Mouse (Mus musculus) spleen, postnatal 10 days (tissue): Measurements from ENCODE around the gene Hist1h2ai.

Experiments
- DNase-seq, 2 experiments: peaks; one replicate each; pipeline ENCODE4 v3.0.0; 2021 to 2022; ENCODE audit warnings: low spot score in 2 of 2

Gene Hist1h2ai

GRCm38 (mm10) chr13:21727948-21728572 lies 11.8 kb downstream of the Hist1h2ai start:
- no peak for DNase-seq

DNA sequence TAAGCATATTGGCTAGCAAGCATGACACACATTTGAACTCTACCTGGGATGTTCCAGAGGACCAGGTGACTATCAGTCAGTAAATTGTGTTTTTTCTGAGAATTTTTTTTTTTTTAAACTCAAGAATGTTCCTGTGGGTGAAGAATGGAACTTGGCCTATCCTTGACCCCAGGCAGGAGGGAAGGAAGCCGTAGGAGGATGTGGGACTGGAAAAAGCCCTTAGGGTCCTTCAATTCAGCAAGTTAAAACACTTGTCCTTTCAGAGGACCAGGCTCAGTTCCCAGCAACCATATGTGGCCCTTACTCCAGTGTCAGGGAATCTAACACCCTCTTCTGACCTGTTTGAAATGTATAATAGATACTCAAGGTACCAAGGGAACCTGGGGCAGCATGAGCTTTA lies 13.3 kb downstream of the Hist1h2ai start:
- DNase-seq = no peak

DNA sequence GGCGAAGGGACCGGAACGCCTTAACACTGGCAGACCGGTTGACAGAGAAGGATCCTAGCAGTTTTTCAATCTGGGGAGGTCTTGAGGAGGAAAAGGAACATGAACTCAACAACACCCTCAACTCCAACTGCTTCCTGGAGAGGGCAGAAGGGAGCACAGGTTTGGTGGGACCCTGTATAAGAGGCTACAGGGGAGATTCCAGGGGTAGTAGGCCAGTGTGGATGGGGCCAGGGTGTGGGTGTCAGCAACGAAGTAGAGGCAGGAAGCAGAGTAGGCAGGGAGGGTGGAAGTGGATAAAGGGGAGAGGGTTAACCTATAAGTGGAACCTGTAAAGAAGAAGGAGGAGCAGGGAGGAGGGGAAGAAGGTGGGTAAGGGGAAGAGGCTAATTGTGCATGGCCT lies 17.2 kb downstream of the Hist1h2ai start:
- DNase-seq = peak in 1 of 2 experiments; percentile 29

- DNase-seq = peak; percentile 77 to 83
Observed at GRCm38 (mm10) chr13:21734010-21734905, 18.0 kb downstream of the Hist1h2ai start.

- peak; percentile 76 to 89 for DNase-seq
Observed at GRCm38 (mm10) chr13:21734906-21735767, 18.9 kb downstream of the Hist1h2ai start, which contains the start of gene Hist1h4j. Hist1h4j (plus strand) TSS chr13:21735064.

DNA sequence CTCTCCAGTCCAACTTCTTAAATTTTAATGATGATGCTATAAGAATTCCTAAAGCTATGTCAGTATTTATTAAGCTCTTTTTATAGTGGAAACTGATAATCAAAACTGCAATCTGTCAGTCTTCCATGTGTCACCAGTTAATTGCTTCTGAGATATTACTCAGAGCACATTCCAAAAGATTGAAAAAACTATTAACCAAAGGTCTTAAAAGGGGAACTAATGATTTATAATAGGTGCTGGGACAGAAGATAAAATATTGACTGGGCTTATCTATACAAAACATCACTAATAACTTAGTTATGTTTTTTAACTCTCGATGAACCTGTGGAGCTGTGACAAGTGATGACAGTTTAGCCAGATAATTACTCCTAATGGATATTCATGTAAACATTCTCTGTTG lies 28.8 kb downstream of the Hist1h2ai start:
- DNase-seq = no peak

- peak in 1 of 2 experiments; percentile 23 for DNase-seq
Observed at GRCm38 (mm10) chr13:21749387-21750158, 33.4 kb downstream of the Hist1h2ai start.

- DNase-seq = peak; percentile 96 to 98
Observed at GRCm38 (mm10) chr13:21750159-21751017, 34.2 kb downstream of the Hist1h2ai start, which contains the start of gene Hist1h4k. Hist1h4k (minus strand) TSS chr13:21750505.

GRCm38 (mm10) chr13:21751417-21751816 lies 35.2 kb downstream of the Hist1h2ai start:
- no peak for DNase-seq

DNA sequence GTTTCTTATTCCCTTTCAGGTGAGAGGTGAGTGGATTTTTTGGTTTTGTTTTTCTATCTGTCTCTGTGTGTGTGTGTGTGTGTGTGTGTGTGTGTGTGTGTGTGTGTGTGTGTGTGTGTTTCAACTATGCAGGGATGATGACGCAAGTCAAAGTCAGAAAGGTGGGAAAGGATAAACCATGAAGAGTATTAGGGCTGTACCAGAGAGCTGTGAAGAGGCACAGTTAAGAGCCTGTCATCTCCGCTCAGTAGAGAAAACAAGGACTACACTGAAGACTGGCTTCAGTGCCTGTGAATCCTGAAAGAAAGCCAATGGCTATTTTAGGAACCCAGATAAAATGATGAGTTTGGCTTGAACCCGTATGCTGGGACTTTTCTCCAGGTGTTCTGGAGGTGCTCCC lies 35.6 kb downstream of the Hist1h2ai start:
- DNase-seq = peak; percentile 24 to 35

DNA sequence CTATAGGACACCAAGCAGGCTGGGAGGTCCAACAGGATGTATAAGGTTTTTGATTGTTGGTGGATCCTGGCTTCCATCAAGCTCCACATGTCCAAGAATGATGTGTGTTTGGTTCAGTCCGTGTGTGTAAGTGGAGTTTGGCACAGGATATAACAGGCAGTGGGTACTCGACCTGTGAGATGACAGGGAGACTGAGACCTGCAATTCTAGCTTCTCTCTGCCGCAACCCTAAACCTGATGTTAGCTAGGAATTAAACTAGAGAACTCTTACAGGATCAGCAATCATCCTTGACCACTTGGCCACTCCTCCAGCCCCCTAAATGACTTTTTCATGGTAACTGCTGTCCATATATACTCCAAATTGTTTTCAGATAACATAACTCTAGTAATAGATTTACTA lies 36.1 kb downstream of the Hist1h2ai start:
- DNase-seq = peak; percentile 49 to 56

DNA sequence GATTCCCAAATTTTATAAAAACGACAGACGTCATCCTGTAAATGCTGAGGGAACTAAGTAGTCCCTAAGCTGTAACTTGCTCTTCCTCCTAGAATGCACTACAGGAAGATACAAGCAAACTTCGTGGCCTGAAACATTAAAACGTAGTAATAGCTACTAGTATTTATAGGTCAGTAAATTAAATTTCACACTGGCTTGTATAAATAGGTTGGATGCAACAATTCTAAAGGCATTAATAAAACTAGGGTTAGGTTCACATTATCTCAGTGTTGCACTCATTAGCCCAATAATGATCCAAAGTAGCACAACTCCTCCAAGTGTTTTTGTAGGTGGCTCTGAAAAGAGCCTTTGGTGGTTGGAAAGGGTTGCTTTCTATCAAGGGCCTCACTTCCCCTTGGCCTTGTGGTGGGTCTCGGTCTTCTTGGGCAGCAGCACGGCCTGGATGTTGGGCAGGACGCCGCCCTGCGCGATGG lies 36.9 kb downstream of the Hist1h2ai start:
- DNase-seq = no peak

GRCm38 (mm10) chr13:21753524-21754285 lies 37.5 kb downstream of the Hist1h2ai start, which contains the start of the genes Hist1h2ak and Hist1h2bn:
Hist1h2ak (minus strand) TSS chr13:21753827.
Hist1h2bn (plus strand) TSS chr13:21754123.
- peak; percentile 84 to 86 for DNase-seq

- DNase-seq = peak; percentile 61 to 81
Observed at GRCm38 (mm10) chr13:21754294-21755001, 38.2 kb downstream of the Hist1h2ai start.

GRCm38 (mm10) chr13:21755707-21756106 lies 39.5 kb downstream of the Hist1h2ai start:
- DNase-seq = no peak
